Mouse (Mus musculus): ENCODE measurements around the gene 4921517D22Rik. TPM values are rescaled to one million over a fixed set of nuclear protein-coding genes. Genes with fewer than 3 reads are reported as not detected.

The 4921517D22Rik gene
- polyA plus RNA-seq, 1 experiment from 2014 or later: not detected

DNA sequence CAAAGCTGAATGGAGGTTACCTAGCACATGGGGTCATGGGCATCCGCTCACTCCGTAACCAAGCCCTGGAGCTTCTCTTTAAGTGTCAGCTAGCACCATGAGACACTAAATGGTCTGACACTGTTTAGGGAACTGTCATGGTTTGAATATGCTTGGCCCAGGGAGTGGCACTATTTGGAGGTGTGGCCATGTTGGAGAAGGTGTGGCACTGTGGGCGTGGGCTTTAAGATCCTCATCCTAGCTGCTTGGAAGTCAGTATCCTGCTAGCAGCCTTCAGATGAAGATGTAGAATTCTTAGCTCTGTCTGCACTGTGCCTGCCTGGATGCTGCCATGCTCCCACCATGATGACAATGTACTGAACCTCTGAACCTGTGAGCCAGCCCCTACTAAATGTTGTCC lies 33.5 kb downstream of the 4921517D22Rik start:
- Histone ChIP-seq H3K9ac (no peak overlapping the region), H3K36me3 (peaks cover 91% of the 10 kb centered on the region), H3K4me2 (no peak overlapping the region), H3K27ac (no peak overlapping the region), H3K27me3 (no peaks in the 10 kb centered on the region), H3K4me3 (replicated peaks) (no peak overlapping the region), H3K9me3 (replicated peaks) (no peaks in the 10 kb centered on the region), H3K4me1 (replicated peaks) (peaks cover 48% of the 10 kb centered on the region)
- ATAC-seq (ENCODE audit: low read depth) (peak; percentile 49; the same call in 1 of the 2 replicates), DNase-seq (no peak)
- 84% methylated on average over 3 of the region's 3 CpGs for WGBS (ENCODE audit: insufficient replicate concordance)

DNA sequence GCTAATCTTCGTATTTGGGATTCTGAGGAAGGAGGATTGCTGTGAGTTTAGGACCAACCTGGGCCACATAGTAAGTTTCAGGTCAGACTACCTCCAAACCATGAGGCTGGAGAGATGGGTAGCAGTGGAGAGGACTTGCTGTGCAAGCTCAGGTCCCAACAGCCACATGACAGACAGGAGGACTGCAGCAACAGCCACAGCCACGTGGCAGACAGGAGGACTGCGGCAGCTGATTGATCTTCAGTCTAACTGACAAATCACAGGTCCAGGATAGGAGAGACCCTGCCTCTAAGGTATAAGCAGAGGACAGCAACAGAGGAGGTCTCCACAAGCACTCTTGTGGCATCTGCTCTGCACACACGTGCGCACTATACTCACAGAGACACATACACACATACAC lies 36.1 kb downstream of the 4921517D22Rik start:
- ATAC-seq (ENCODE audit: low read depth): no peak
- H3K4me1 ChIP-seq (replicated peaks): peaks cover 49% of the 10 kb centered on the region
- no peak overlapping the region for H3K4me3 ChIP-seq (replicated peaks)
- no peak for DNase-seq
- no peak overlapping the region for H3K27ac ChIP-seq
- H3K4me2 ChIP-seq: no peak overlapping the region
- WGBS (ENCODE audit: insufficient replicate concordance): 72% methylated on average over 5 of the region's 5 CpGs
- no peaks in the 10 kb centered on the region for H3K27me3 ChIP-seq
- H3K36me3 ChIP-seq: peaks cover 89% of the 10 kb centered on the region
- no peak overlapping the region for H3K9ac ChIP-seq
- no peaks in the 10 kb centered on the region for H3K9me3 ChIP-seq (replicated peaks)

DNA sequence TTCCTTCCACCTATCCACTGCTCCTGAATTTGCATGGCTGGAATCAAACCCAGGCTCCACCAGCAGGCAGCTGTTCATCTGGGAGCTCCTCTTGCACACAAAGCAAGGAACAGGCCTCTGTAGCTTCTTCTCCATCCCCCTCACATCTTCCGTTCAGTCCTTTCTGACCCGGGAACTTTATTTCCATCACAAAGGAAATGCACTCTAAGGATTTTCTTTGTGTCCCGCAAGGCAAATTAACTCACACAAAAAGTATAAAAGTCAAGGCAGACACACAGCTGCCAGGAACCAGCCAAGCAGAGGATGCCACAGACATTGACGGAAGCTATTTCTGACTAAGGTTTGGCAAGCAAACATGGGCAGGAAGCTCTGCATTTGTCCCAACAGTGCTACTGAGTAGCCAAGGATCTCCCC lies 36.9 kb downstream of the 4921517D22Rik start:
- peak overlapping the region; percentile 43; the same call in 1 of the 2 replicates for H3K27ac ChIP-seq
- no peaks in the 10 kb centered on the region for H3K27me3 ChIP-seq
- peaks cover 89% of the 10 kb centered on the region for H3K36me3 ChIP-seq
- ATAC-seq (ENCODE audit: low read depth): no peak
- H3K9ac ChIP-seq: no peak overlapping the region
- no peak overlapping the region for H3K4me2 ChIP-seq
- peaks cover 49% of the 10 kb centered on the region for H3K4me1 ChIP-seq (replicated peaks)
- no peak overlapping the region for H3K4me3 ChIP-seq (replicated peaks)
- no peak for DNase-seq
- 75% methylated on average over 4 of the region's 4 CpGs for WGBS (ENCODE audit: insufficient replicate concordance)
- no peaks in the 10 kb centered on the region for H3K9me3 ChIP-seq (replicated peaks)

DNA sequence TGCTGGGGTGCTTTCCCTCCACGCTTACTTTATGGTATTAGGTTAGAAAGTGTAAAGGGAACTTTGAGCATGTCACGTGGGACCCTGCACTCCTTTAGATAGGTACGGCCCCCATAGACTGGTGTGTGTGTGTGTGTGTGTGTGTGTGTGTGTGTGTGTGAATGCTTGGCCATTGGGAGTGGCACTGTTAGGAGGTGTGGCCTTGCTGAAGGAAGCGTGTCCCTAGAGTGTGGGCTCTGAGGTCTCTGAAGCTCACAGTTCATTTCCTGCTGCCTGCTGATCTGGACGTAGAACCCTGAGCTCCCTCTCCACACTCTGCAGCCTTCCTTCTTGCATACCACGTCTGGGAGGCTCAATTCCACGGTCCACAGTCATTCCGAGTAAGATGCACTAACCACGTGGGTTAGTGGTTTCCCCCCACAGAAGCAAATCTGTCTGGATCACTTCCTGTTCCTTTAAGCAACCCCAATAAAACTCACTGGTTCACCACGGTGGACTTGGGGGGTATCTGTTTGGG lies 37.5 kb downstream of the 4921517D22Rik start:
- Histone ChIP-seq H3K9ac (no peak overlapping the region), H3K4me2 (no peak overlapping the region), H3K27me3 (no peaks in the 10 kb centered on the region), H3K9me3 (replicated peaks) (no peaks in the 10 kb centered on the region), H3K4me3 (replicated peaks) (no peak overlapping the region), H3K27ac (peak overlapping the region; percentile 43; the same call in 1 of the 2 replicates), H3K4me1 (replicated peaks) (peaks cover 45% of the 10 kb centered on the region), H3K36me3 (peaks cover 86% of the 10 kb centered on the region)
- 42% methylated on average over 10 of the region's 10 CpGs for WGBS (ENCODE audit: insufficient replicate concordance)
- ATAC-seq (ENCODE audit: low read depth): peak; percentile 43
- DNase-seq: no peak

DNA sequence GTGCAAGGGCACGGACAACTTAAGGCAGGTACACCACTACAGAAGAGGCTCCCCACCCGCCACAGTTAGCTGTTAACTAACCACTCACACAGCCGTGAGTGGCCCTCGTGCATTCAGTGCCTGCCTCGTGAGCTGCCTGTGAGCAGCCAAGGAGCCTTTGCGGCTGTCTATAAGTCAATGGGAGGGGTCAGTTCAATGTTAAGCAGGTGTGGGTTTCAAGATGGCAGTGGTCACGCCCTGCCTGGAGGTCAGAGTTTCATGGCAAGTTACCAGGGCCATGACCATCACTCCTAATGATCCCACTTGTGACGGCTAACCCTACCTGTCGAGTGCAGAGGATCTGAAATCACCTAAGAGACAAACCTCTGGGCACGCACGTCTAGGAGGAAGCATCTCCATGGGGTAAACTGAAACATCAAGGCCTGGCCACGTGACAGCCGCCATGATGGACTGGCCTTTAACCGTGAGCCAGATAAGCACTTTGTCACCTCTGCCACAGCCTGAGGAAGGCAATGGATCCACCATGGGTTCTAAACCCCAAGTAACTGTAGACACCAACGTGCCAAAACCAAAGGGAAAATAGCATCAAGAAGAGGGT lies 38.1 kb downstream of the 4921517D22Rik start:
- Histone ChIP-seq H3K36me3 (peaks cover 86% of the 10 kb centered on the region), H3K4me3 (replicated peaks) (no peak overlapping the region), H3K4me1 (replicated peaks) (peaks cover 41% of the 10 kb centered on the region), H3K9ac (no peak overlapping the region), H3K27me3 (no peaks in the 10 kb centered on the region), H3K4me2 (no peak overlapping the region), H3K9me3 (replicated peaks) (no peaks in the 10 kb centered on the region), H3K27ac (0 out of 2 replicates have a peak overlapping the region, but pooled peaks have one; percentile 43)
- ATAC-seq (ENCODE audit: low read depth) (no peak), DNase-seq (no peak)
- 83% methylated on average over 15 of the region's 15 CpGs for WGBS (ENCODE audit: insufficient replicate concordance)

DNA sequence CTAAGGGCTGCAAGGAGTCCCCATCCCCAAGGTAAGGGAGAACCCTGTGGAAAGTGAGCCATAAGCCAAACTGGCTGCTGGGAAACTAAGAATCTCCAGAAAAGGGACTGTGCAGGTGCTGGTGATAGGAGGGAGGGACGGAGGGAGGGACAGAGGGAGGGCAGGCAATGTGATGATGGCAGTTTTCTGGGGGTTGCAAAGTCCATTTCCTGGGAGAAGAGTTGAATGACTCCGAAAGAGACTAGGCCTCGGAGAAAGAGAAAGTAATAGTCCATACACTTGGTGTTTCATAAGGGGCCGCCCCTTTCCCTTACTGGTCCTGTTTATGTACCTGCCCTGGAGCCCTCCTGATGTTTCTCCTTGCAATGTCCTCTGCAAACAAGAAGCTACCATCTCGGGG lies 39.4 kb downstream of the 4921517D22Rik start:
- peaks cover 86% of the 10 kb centered on the region for H3K36me3 ChIP-seq
- H3K4me3 ChIP-seq (replicated peaks): no peak overlapping the region
- DNase-seq: no peak
- WGBS (ENCODE audit: insufficient replicate concordance): 79% methylated on average over 5 of the region's 5 CpGs
- peaks cover 34% of the 10 kb centered on the region for H3K4me1 ChIP-seq (replicated peaks)
- H3K9me3 ChIP-seq (replicated peaks): no peaks in the 10 kb centered on the region
- H3K27me3 ChIP-seq: no peaks in the 10 kb centered on the region
- H3K27ac ChIP-seq: no peak overlapping the region
- H3K9ac ChIP-seq: no peak overlapping the region
- H3K4me2 ChIP-seq: no peak overlapping the region
- no peak for ATAC-seq (ENCODE audit: low read depth)

DNA sequence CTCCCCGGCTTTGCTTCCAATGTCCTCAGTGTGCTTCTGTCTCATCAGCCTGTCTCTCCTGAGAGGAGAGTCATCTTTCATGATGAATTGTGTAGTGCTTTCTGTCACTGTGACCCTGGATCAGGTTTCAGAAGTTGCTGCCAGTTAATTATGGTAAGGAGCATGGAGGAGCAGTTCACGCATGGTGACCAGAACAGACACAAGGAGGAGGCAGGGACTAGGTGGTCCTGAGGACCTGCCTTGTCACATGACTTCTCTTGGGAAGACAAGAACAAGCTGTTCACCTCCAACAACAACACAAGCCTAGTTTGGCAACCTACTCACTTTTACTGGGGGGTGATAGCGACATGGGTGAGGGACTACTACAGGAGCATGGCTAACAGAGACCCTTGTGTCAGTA lies 40.8 kb downstream of the 4921517D22Rik start:
- Histone ChIP-seq H3K36me3 (peaks cover 86% of the 10 kb centered on the region), H3K4me1 (replicated peaks) (peaks cover 34% of the 10 kb centered on the region), H3K27me3 (no peaks in the 10 kb centered on the region), H3K27ac (no peak overlapping the region), H3K4me3 (replicated peaks) (no peak overlapping the region), H3K9me3 (replicated peaks) (no peaks in the 10 kb centered on the region), H3K4me2 (no peak overlapping the region), H3K9ac (no peak overlapping the region)
- ATAC-seq (ENCODE audit: low read depth) (no peak), DNase-seq (no peak)
- 86% methylated on average over 3 of the region's 3 CpGs for WGBS (ENCODE audit: insufficient replicate concordance)

DNA sequence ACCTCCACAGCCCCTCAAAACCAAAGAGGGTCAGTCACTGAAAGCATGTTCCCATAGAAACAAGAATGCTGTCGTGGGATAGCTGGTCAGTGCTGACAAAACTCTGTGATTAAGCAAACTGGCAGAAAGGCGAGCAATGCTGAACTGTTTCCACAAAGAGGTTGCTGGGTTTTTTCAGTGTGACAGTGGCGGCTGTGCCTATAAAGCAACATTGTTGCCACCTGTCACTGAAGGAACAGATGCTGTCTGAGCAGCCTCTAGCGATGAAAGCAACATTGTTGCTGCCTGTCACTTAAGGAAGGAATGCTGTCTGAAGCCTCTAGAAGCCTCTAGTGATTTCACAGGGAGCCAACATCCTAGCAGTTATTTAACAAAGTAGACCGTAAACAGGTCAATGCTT lies 41.3 kb downstream of the 4921517D22Rik start:
- ATAC-seq (ENCODE audit: low read depth) (no peak), DNase-seq (no peak)
- peaks cover 32% of the 10 kb centered on the region for H3K4me1 ChIP-seq (replicated peaks)
- no peak overlapping the region for H3K4me2 ChIP-seq
- no peak overlapping the region for H3K4me3 ChIP-seq (replicated peaks)
- peaks cover 86% of the 10 kb centered on the region for H3K36me3 ChIP-seq
- H3K27me3 ChIP-seq: no peaks in the 10 kb centered on the region
- WGBS (ENCODE audit: insufficient replicate concordance): 78% methylated on average over 5 of the region's 5 CpGs
- H3K9me3 ChIP-seq (replicated peaks): no peaks in the 10 kb centered on the region
- H3K27ac ChIP-seq: no peak overlapping the region
- H3K9ac ChIP-seq: no peak overlapping the region

DNA sequence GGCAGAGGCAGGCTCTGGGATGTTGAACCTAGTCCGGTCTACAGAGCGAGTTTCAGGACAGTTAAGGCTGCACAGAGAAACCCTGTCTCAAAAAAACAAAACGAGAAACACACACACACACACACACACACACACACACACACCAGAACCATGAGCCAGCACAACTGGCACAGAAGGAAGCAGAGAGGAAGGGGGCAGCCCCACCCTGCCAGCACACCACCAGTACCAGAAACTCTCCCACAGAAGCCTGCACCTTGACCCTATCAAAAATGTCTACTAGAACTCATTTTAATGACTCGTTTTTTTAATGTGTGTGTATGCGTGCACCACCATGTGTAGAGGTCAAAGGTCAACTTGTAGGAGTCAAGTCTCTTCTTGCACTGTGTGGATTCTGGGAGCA lies 44.1 kb downstream of the 4921517D22Rik start:
- no peak for ATAC-seq (ENCODE audit: low read depth)

DNA sequence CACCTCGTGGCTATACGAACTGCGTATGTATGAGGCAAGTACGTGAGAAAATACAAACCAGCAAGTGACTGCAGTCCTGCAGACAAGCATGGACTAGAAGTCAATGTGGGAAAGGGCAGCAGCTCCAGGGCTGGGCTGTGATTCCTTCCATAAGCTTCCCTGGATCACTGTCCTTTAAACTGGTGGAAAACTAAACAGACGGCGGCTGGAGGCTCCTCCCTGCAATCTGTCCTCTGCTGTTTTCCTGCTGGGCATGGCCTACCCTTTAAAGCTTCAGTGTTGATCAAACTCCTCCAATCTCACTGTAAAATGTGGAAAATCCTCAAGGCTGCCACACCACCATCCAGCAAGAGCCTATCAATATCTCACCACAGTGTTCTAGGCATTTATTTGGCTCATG lies 45.3 kb downstream of the 4921517D22Rik start:
- H3K4me3 ChIP-seq (replicated peaks): no peak overlapping the region
- H3K9ac ChIP-seq: no peak overlapping the region
- no peaks in the 10 kb centered on the region for H3K9me3 ChIP-seq (replicated peaks)
- H3K4me2 ChIP-seq: no peak overlapping the region
- H3K36me3 ChIP-seq: peaks cover 85% of the 10 kb centered on the region
- H3K27ac ChIP-seq: no peak overlapping the region
- no peak for ATAC-seq (ENCODE audit: low read depth)
- DNase-seq: no peak
- no peaks in the 10 kb centered on the region for H3K27me3 ChIP-seq
- H3K4me1 ChIP-seq (replicated peaks): peaks cover 35% of the 10 kb centered on the region
- 89% methylated on average over 6 of the region's 6 CpGs for WGBS (ENCODE audit: insufficient replicate concordance)

More for the DNA sequence above, 44.1 kb downstream of the 4921517D22Rik start:
- Histone ChIP-seq H3K27me3 (no peaks in the 10 kb centered on the region), H3K9me3 (replicated peaks) (no peaks in the 10 kb centered on the region), H3K27ac (no peak overlapping the region), H3K9ac (no peak overlapping the region), H3K4me3 (replicated peaks) (no peak overlapping the region), H3K4me2 (no peak overlapping the region), H3K4me1 (replicated peaks) (peaks cover 35% of the 10 kb centered on the region), H3K36me3 (peaks cover 95% of the 10 kb centered on the region)
- 73% methylated on average over 5 of the region's 5 CpGs for WGBS (ENCODE audit: insufficient replicate concordance)
- no peak for DNase-seq

DNA sequence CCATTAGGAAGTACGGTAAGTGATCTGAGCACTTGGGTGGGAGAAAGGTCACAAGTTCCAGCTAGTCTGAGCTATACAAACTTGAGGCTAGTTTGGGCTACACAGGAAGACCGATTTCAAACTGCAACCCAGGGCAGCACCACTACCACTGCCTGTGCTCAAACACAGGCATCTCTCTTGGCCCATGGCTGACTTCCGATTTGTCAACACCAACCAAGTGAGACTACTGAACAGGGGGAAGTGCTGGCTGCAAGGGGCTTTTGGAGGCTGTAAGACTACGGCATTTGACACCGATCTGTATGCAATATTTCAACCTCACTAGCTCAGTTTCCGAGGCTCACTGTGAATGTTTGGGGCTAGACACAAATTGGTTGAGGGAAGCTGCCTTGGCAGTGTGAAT lies 46.4 kb downstream of the 4921517D22Rik start:
- H3K4me2 ChIP-seq: no peak overlapping the region
- H3K9me3 ChIP-seq (replicated peaks): no peaks in the 10 kb centered on the region
- 81% methylated on average over 6 of the region's 6 CpGs for WGBS (ENCODE audit: insufficient replicate concordance)
- no peak for ATAC-seq (ENCODE audit: low read depth)
- no peak overlapping the region for H3K9ac ChIP-seq
- H3K27ac ChIP-seq: no peak overlapping the region
- DNase-seq: no peak
- H3K27me3 ChIP-seq: no peaks in the 10 kb centered on the region
- peaks cover 46% of the 10 kb centered on the region for H3K4me1 ChIP-seq (replicated peaks)
- H3K36me3 ChIP-seq: peaks cover 77% of the 10 kb centered on the region
- no peak overlapping the region for H3K4me3 ChIP-seq (replicated peaks)

DNA sequence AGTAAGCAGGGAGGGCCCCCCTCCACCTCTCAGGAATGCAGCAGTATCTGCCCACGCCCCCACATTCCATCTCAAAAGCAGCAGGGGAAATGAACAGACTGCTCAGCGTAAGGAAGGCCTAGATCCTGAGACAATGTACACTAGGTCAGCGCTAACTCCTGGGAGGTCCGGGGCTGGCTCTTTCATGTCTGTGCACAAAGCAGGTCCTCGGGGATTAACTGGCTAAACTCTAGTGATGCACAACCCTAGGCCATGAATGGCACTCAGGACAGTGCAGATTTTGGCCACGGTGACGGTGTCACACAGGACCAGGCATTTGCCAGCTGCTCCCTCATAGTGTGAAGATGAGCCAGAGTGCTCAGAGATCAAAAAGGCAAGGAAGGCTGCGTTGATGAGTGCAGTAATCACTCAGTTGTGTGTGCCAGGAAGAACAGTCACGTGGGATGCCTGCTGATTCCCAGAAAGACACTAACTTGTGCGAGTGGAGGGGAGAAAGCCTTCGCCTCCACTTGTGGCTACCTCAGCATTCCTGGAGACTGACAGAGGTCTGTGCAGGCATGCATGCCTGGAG lies 47.1 kb downstream of the 4921517D22Rik start:
- no peak overlapping the region for H3K9ac ChIP-seq
- no peak overlapping the region for H3K4me2 ChIP-seq
- no peaks in the 10 kb centered on the region for H3K9me3 ChIP-seq (replicated peaks)
- H3K27ac ChIP-seq: no peak overlapping the region
- no peak for ATAC-seq (ENCODE audit: low read depth)
- H3K36me3 ChIP-seq: peaks cover 77% of the 10 kb centered on the region
- DNase-seq: no peak
- 85% methylated on average over 11 of the region's 11 CpGs for WGBS (ENCODE audit: insufficient replicate concordance)
- H3K27me3 ChIP-seq: no peaks in the 10 kb centered on the region
- peaks cover 52% of the 10 kb centered on the region for H3K4me1 ChIP-seq (replicated peaks)
- H3K4me3 ChIP-seq (replicated peaks): no peak overlapping the region
